In the genomic region with DNA sequence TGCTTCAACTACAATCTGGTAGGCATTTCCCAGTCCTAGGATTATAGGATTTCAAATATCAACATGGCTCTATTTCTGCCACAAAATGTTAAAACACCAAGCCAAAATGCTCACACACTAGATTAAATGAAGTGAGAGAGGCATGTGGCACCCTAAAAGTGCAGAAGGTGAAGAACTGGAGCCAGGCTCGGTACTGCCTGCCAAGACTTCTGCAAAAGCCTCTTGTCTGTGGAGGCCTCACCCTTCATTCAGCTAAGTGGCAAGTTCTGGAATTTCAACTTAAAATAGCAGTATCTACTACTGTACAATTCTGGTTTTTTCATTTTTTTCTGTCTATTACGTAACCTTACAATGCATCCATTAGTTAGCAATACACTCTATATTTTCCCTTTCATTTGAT, we compare ENCODE assay signal across 21 mouse cellular contexts.
DNase-seq lines count a peak whose midpoint lies in the region; ATAC-seq and TF ChIP-seq lines count a peak whose summit lies in the region.
"Had no signal": no experiment of that assay in that cellular context is flagged by ENCODE, and none has a peak within 500 bp of the region (broad histone marks: within the 10 kb centered on the region; RNA-seq: fewer than 3 reads in every experiment).

No protein-coding gene starts in this region.

- H3K9me3 ChIP-seq in forebrain, embryonic 15.5 days, result no peaks in the 10 kb centered on the region
- no peaks in the 10 kb centered on the region for H3K9me3 ChIP-seq in forebrain, embryonic 10.5 days
- H3K9me3 ChIP-seq: forebrain, embryonic 12.5 days; hindbrain, embryonic 13.5 days; neural tube, embryonic 15.5 days; stomach, embryonic 15.5 days had no signal

- H3K4me1 ChIP-seq in forebrain, embryonic 15.5 days, result peaks cover 7% of the 10 kb centered on the region
- peaks cover 19% of the 10 kb centered on the region for H3K4me1 ChIP-seq in forebrain, embryonic 10.5 days
- H3K4me1 ChIP-seq: forebrain, embryonic 12.5 days; hindbrain, embryonic 13.5 days; neural tube, embryonic 15.5 days; stomach, embryonic 15.5 days had no signal

- no peaks in the 10 kb centered on the region for H3K36me3 ChIP-seq in forebrain, embryonic 15.5 days
- no peaks in the 10 kb centered on the region for H3K36me3 ChIP-seq in forebrain, embryonic 10.5 days (replicated peaks)
- H3K36me3 ChIP-seq: forebrain, embryonic 12.5 days; hindbrain, embryonic 13.5 days; neural tube, embryonic 15.5 days; stomach, embryonic 15.5 days had no signal

- H3K4me2 ChIP-seq in forebrain, embryonic 15.5 days (replicated peaks), result no peak overlapping the region
- H3K4me2 ChIP-seq: forebrain, embryonic 12.5 days; heart, embryonic 11.5 days; hindbrain, embryonic 13.5 days; liver, embryonic 11.5 days; neural tube, embryonic 15.5 days; stomach, embryonic 15.5 days had no signal

- intact Hi-C loops in left cerebral cortex, postnatal 4 days (cut with DNase I), result no loop called here
- intact Hi-C loops in left cerebral cortex, adult 2 months (cut with DNase I), result no loop called here

- H3K4me3 ChIP-seq in forebrain, embryonic 15.5 days, result no peak overlapping the region
- H3K4me3 ChIP-seq in forebrain, embryonic 10.5 days, result no peak overlapping the region
- no peak overlapping the region for H3K4me3 ChIP-seq in left cerebral cortex, adult 2 months
- H3K4me3 ChIP-seq: forebrain, embryonic 12.5 days; hindbrain, embryonic 13.5 days; neural tube, embryonic 15.5 days; stomach, embryonic 15.5 days had no signal

- no peak for TF ChIP-seq POLR2A in brain, embryonic 14.5 days (IDR thresholded peaks at IDR 0.05; ENCODE audit: borderline replicate concordance, extremely low read depth, insufficient read depth, insufficient read length, poor library complexity, severe bottlenecking)

- 78% methylated on average over 2 of the region's 2 CpGs for WGBS in forebrain, embryonic 15.5 days
- WGBS in forebrain, embryonic 10.5 days, result 91% methylated on average over 2 of the region's 2 CpGs

- H3K27me3 ChIP-seq in forebrain, embryonic 15.5 days, result no peaks in the 10 kb centered on the region
- H3K27me3 ChIP-seq in forebrain, embryonic 10.5 days (ENCODE audit: poor library complexity, severe bottlenecking), result peaks cover 7% of the 10 kb centered on the region; the same call in 1 of the 2 replicates
- H3K27me3 ChIP-seq: forebrain, embryonic 12.5 days; hindbrain, embryonic 13.5 days; neural tube, embryonic 15.5 days; stomach, embryonic 15.5 days had no signal

- no peak for DNase-seq in forebrain, embryonic 10.5 days (ENCODE audit: extremely low spot score, low spot score)
- DNase-seq in left cerebral cortex, postnatal 4 days, result peak; percentile 3
- DNase-seq in left cerebral cortex, adult 2 months (ENCODE audit: extremely low spot score in 1 of 2, low spot score in 2 of 2), result no peak
- DNase-seq in brain, embryonic 14.5 days (ENCODE audit: low read depth), result peak; percentile 47
- DNase-seq in lung, postnatal 25 days (ENCODE audit: low spot score), result peak; percentile 5
- DNase-seq in urinary bladder, adult 18-20 months (ENCODE audit: low spot score in 2 of 2), result no peak
- DNase-seq: B cell, adult 2 months; cerebellum, adult 9-11 months; heart, postnatal 10 days; right cerebral cortex, postnatal 25 days; thymus, adult 18-20 months; thymus, postnatal 4 days had no signal

- no peak overlapping the region for H3K9ac ChIP-seq in forebrain, embryonic 15.5 days (replicated peaks)
- H3K9ac ChIP-seq: forebrain, embryonic 12.5 days; hindbrain, embryonic 13.5 days; neural tube, embryonic 15.5 days; stomach, embryonic 15.5 days had no signal

- H3K27ac ChIP-seq in forebrain, embryonic 15.5 days (replicated peaks), result no peak overlapping the region
- H3K27ac ChIP-seq in forebrain, embryonic 10.5 days, result no peak overlapping the region
- no peak overlapping the region for H3K27ac ChIP-seq in left cerebral cortex, adult 2 months
- H3K27ac ChIP-seq: forebrain, embryonic 12.5 days; hindbrain, embryonic 13.5 days; neural tube, embryonic 15.5 days; stomach, embryonic 15.5 days had no signal

- TF ChIP-seq CTCF in left cerebral cortex, adult 2 months (IDR thresholded peaks at IDR 0.05), result no peak
- no peak for TF ChIP-seq CTCF in brain, embryonic 14.5 days (IDR thresholded peaks at IDR 0.05; ENCODE audit: borderline replicate concordance, extremely low read depth, insufficient read depth, insufficient read length)

- 0 out of 2 replicates have a peak, but pooled peaks have one; percentile 55 for ATAC-seq in forebrain, embryonic 15.5 days (replicated peaks)
- ATAC-seq: inflammation-experienced regulatory T-cells, adult 6 months; midbrain, embryonic 16.5 days had no signal

Comparison
In these comparisons a context has a peak if more than half of its experiments do, and no peak if none do; other contexts are left out.
1. DNase-seq: peak in left cerebral cortex, postnatal 4 days (single experiment), brain, embryonic 14.5 days (single experiment) and lung, postnatal 25 days (single experiment); none in forebrain, embryonic 10.5 days (single experiment), left cerebral cortex, adult 2 months (0 of 2) and urinary bladder, adult 18-20 months (0 of 2).